Mouse (Mus musculus): ENCODE results near the gene Traf3.

The Traf3 gene

DNA sequence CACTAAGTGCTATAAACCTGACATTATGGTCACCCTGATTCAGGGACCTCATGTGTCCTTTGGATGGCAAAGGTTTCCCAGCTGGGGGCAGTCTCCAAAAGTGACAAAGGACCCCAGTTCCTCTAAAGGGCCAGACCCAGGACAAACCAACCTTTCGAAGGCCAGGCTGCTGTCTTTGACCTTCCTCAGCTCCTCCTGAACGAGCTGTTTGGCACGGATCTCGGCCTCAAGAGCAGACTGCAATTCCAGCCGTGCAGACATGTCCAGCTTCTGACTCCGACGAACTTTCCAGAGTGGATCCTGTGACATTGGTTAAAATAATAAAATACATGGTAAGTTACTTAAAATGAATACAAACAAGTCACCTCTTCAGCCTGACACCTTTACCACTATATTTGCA, 148.1 kb downstream of the Traf3 start:
- no peak for DNase-seq (ENCODE audit: low spot score)

All from urinary bladder, postnatal 10 days (tissue).